Mouse (Mus musculus) lung, postnatal 0 days (tissue): ENCODE measurements around the gene Gm3250.
"Not testable (repeated sequence)": the region's sequence is repeated elsewhere in the genome, so short reads cannot be mapped to it uniquely, and the experiment has no call there.

Source experiments
- CTCF ChIP-seq: IDR thresholded peaks from 2 replicates; pipeline ENCODE4 v1.5.1; 2016; ENCODE audit warnings: antibody characterized with exemption, mild to moderate bottlenecking
- EP300 ChIP-seq: IDR thresholded peaks from 2 replicates; pipeline ENCODE4 v1.6.1; 2016; ENCODE audit warnings: antibody characterized with exemption, mild to moderate bottlenecking, control low read depth

- TF ChIP-seq CTCF, EP300: not testable (repeated sequence)
Measured at GRCm38 (mm10) chr10:77750686-77751085, 31.7 kb downstream of the Gm3250 start.
